Mouse (Mus musculus) kidney, adult 18-20 months (tissue): Measurements from ENCODE around the gene Serinc5.
"Not testable (repeated sequence)": the region's sequence is repeated elsewhere in the genome, so short reads cannot be mapped to it uniquely, and the experiment has no call there.

ENCODE experiments used
- DNase-seq: peaks from one replicate; pipeline ENCODE4 v3.0.0; 2021

Gene Serinc5

GRCm38 (mm10) chr13:92668214-92668985 is 57.5 kb downstream of the Serinc5 start:
- no peak for DNase-seq

- no peak for DNase-seq
Measured at GRCm38 (mm10) chr13:92671727-92672126, 60.8 kb downstream of the Serinc5 start.

GRCm38 (mm10) chr13:92674676-92675075 is 63.8 kb downstream of the Serinc5 start:
- DNase-seq, result no peak

- no peak for DNase-seq
Measured at GRCm38 (mm10) chr13:92675308-92675707, 64.4 kb downstream of the Serinc5 start.

GRCm38 (mm10) chr13:92675897-92676584 is 65.2 kb downstream of the Serinc5 start:
- DNase-seq, result no peak

- DNase-seq, result no peak
Measured at GRCm38 (mm10) chr13:92677656-92678055, 66.8 kb downstream of the Serinc5 start.

- DNase-seq, result no peak
Measured at GRCm38 (mm10) chr13:92679661-92680060, 68.8 kb downstream of the Serinc5 start.

GRCm38 (mm10) chr13:92681541-92681940 is 70.7 kb downstream of the Serinc5 start:
- no peak for DNase-seq

GRCm38 (mm10) chr13:92682833-92683232 is 71.9 kb downstream of the Serinc5 start:
- DNase-seq, result no peak

- DNase-seq, result no peak
Measured at GRCm38 (mm10) chr13:92683464-92683863, 72.6 kb downstream of the Serinc5 start.

- no peak for DNase-seq
Measured at GRCm38 (mm10) chr13:92684310-92684709, 73.4 kb downstream of the Serinc5 start.

- DNase-seq, result no peak
Measured at GRCm38 (mm10) chr13:92685273-92685672, 74.4 kb downstream of the Serinc5 start.

GRCm38 (mm10) chr13:92687151-92687550 is 76.3 kb downstream of the Serinc5 start:
- DNase-seq, result not testable (repeated sequence)

- no peak for DNase-seq
Measured at GRCm38 (mm10) chr13:92689061-92689460, 78.2 kb downstream of the Serinc5 start.

- DNase-seq, result no peak
Measured at GRCm38 (mm10) chr13:92693866-92694550, 83.1 kb downstream of the Serinc5 start.

GRCm38 (mm10) chr13:92696491-92696939 is 85.6 kb downstream of the Serinc5 start:
- no peak for DNase-seq

GRCm38 (mm10) chr13:92697141-92697540 is 86.2 kb downstream of the Serinc5 start:
- DNase-seq, result no peak

- DNase-seq, result no peak
Measured at GRCm38 (mm10) chr13:92698781-92699180, 87.9 kb downstream of the Serinc5 start.

GRCm38 (mm10) chr13:92699395-92699794 is 88.5 kb downstream of the Serinc5 start:
- no peak for DNase-seq

- no peak for DNase-seq
Measured at GRCm38 (mm10) chr13:92702035-92702434, 91.1 kb downstream of the Serinc5 start.

GRCm38 (mm10) chr13:92703241-92704027 is 92.5 kb downstream of the Serinc5 start:
- DNase-seq, result no peak

GRCm38 (mm10) chr13:92704189-92704588 is 93.3 kb downstream of the Serinc5 start:
- no peak for DNase-seq
